Mouse (Mus musculus): ENCODE data around the gene Gm49369.
"Not testable (repeated sequence)": the region's sequence is repeated elsewhere in the genome, so short reads cannot be mapped to it uniquely, and the experiment has no call there.

The Gm49369 gene

DNA sequence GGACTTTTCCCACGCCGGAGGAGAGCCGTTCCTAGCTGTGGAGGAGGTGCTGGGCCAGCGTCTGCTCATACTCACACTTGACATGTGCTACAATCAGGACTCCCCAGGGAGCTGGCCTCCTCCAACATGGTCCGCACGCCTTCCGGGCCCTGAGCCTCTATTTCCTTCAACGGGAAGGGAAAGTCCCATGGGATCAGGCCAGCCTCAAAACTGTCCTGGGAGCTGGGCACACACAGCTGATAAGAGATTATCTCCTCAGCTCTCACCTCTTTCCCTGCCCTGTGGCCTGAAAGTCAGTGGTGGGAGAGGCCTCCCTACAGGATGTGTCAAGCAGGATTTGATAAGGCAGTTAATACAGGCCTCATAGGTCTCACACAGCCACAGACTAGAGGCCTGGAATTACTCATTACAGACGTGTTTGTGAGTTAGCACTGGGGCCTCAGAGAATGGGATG lies 52.2 kb downstream of the Gm49369 start:
- in situ Hi-C loops (cut with MboI, MseI): loop anchor here (5.0 to 10.0 kb wide), 2 partner anchors 255 to 347 kb away; no protein-coding TSS in a partner anchor

DNA sequence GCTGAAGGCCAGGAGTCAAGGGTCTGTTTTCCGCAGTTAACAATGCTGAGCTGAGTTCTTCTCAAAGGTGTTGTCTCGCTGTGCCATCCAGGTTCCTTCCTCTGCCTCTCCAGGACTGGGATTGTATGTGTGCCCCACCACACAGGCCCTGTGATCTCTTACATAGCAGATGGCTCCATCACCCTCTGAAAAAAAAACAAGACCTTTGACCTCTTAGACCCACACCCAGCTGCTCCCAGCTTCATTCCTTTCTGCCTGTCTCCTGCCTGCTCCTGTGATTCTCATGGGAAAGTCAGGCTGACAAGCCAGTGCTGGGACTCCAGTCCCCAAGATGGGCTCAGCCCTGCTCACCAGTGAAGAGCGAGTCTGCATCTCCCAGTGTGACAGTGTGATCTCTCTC lies 54.0 kb downstream of the Gm49369 start:
- in situ Hi-C loops (cut with MboI, MseI): no loop called here

DNA sequence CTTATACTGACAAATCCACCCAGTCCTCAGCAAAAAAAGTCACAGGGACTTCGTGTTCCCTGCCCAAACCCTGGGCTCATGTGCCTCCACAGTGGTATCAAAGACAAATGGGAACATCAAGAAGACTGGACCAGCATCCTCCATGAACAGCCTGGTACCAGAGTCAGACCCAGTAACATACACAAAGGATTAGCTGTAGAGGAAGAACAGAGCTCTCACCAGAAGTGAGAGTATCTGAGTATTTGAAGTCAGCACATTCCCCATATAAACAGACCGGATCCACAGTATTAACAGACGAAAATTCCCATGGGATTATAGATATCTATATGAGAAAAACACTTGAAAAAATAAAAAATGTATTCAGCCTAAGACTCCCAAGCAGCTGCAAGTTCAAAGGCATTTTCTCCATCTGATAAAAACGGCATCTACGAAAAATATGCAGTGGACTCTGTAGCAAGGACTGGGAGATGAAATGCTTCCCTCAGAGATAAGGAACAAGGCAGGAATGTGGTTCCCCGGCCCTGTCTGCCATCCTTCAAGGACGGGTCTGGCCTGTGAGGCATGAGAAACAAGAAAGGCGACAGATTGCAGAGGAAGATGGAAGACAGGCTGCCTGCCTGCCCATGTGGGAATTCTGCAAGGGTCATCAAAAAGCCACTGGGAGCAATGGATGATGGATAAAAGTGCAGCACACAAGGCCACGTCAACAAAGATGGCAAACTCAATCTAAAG lies 55.6 kb downstream of the Gm49369 start:
- in situ Hi-C loops (cut with MboI, MseI): no loop called here

DNA sequence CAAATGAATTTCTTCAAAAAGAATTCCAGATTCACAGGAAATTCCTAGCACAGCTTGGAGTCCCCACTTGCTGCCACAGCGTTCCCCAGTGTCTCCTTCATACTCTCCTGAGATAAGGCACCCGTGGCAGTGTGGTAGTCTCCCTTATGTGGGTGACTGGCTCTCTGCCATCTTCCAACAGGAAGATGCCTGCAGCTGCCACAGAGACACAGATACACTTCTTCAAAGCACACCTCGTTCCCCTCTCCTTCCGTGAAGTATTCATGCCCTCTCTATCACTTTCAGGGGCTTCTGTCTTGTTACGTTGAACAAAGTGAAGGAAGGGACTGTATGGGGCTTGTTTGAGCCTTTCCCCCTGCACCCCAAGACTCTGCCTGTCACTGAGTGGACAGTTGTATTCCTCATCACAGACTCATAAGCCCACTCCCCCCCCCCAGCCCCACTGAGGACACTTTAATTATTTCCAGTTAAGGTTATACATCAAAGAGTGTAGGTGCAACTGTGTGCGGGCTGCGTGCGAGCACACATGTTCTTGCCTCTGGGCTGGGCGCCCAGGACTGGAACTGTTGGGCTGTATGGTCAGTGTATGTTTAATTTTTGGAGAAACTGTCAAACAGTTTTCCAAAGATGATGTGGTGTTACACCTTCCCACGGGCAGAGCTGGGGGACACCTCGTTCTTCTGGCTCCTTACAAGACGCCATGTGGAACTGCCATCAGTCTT lies 58.9 kb downstream of the Gm49369 start:
- in situ Hi-C loops (cut with MboI, MseI): no loop called here

DNA sequence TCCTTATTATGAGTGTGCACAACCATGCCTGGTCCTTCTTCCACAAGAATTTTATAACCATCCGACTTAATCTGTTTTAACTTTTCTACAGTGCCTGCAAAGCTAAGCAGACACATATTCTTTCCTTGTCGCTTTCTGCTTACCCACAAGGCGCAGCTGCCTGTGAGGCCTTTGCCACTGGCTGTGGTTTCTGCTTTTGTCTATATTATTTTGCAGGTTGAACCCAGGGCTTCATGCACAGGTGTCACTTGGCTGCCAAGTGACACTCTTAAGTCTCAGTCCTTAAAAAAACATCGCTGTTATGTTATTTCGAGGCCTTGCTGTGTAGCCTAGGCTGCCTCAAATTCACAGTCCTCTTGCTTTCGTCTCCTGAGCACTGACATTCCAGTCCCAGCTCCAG lies 59.8 kb downstream of the Gm49369 start:
- in situ Hi-C loops (cut with MboI, MseI): no loop called here

DNA sequence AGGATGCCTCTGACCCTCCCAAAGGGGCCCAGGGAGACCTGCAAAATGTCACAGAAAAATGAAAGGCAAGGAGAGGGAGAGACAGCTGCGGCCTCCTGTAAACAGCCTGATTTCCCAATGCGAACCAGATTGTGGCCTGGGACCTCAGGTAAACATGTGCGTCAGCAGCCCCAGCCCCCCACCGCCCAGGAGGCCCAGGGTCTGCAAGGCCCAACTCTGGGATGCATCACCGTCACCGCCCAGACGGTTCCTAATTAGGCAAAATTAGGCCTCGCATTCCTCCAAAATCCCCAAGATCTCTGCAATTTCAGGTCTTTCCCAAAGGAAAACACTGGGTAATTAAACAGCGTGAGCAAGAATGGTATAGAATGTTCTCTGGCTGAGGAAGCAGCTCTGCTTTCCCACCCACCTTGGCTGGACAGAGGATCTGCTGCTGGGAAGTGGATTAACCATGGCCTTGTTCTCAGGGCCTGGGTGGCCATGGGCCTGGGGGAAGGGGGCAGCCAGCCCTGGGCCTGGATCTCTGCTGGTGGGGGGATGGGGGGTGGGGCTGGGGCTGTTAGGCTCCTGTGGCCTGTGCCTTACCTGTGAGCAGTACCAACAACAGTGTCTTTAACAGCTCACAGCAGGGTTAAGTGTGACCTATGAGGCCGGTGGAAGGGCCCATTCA lies 60.7 kb downstream of the Gm49369 start:
- in situ Hi-C loops (cut with MboI, MseI): not testable (repeated sequence)
